Mouse (Mus musculus) kidney, postnatal 14 days (tissue): ENCODE results near the gene Rbm33.

Source experiments
- DNase-seq: peaks from one replicate; pipeline ENCODE4 v3.0.0; 2022; ENCODE audit warnings: mixed read lengths

The Rbm33 gene

DNA sequence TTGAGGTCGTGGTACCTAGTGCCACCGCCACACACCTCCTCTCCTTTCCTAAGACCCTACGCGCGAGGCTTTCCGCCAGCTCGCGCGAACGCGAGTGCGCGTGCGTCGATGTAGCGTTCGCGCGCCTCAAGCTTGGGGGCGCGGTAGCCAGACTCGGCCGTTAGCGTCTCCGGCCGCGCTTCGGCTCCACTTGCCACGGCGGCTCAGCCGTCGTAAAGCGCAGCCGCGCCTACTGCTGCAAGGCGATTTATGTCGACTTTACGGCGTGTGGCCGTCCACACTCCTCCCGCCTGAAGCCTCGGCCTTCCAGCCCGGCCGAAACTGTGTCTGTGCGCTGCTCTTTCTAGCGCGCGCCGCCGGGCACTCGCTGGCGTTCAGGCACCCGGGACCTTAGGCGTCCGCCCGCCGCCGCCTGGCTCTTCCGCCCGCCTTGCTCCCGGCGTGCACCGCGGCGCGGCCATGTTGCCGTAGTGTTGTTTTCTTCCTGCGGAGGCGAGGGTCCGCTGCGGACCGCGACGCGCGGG lies at the start of gene Rbm33:
Gene Rbm33 (plus strand): TSS at position 400 of the 524 bp plus-strand sequence.
- DNase-seq: peak; percentile 92

DNA sequence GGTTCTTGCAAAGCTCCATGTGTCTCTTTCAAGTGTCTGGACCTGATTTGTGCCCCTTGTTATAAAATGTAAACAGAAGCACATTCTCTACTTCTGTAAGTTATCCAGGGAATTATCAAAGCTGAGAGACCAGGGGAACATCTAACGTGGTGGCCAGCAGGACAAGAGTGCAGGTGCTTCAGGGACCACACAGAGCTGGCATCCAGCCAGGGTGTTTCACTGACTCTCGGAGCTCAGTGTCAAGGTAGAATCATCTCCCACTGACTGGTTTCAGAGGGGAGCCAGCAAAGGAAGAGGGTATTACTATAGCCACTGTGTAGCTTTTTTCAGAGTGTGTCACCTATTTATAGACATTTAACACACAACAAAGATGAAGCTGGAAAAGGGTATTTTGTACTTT lies 49.3 kb upstream of the Rbm33 start:
- DNase-seq: no peak

DNA sequence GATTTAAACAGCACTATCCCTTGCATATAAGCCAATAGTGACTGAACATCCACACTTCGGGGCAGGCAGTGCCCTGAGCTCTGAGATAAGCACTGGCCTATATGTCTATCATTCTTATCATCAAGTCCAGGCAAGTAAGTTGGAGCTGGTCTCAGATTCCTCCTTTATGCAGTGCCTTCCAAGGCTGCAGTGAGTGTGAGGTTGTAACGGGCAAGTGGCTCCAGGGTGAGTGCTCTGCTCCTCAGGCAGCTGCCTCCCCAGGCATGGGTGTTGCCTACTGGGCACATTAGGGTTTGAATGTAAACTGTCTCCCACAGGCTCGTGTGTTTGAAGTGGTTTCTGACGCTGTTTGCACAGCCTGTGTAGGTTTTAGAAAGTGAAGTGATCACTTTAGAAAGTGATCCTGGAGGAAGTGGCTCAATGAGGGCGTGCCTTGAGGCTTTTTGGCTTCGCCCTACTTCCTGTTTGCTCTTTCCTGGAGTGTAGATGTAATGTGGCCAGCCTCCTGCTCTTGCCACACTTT lies 47.4 kb upstream of the Rbm33 start:
- no peak for DNase-seq

DNA sequence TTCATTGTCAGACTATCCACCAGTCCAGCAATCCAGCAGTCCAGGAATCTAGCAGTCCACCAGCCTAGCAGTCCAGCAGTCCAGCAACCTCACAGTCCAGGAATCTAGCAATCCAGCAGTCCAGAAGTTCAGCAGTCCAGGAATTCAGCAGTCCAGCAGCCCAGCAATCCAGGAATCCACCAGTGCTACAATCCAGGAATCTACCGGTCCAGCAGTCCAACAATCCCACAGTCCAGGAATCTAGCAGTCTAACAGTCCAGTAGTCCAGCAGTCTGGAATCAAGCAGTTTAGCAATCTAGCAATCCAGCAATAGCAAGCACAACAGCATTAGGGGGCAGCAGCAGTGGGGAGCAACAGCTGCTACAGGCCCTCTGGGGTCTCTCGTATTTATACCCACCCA lies 44.1 kb upstream of the Rbm33 start:
- peak; percentile 7 for DNase-seq

DNA sequence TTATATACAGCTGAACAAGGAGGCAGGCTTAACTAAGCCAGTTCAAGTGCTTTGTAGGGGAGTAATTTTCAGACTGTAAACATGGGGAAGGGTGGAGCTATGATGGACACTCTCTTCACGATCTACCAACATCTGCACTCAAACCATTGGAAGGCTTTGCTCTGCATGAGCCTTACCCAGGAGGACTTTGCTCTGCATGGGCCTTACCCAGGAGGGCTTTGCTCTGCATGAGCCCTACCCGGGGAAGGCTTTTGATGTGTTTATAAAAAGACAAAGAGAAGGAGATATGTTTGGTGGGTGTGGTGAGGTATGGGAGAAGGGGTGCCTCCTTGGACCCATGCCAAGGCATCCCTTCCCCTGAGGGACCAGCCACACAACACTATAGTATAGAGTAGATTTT lies 39.6 kb upstream of the Rbm33 start:
- no peak for DNase-seq

DNA sequence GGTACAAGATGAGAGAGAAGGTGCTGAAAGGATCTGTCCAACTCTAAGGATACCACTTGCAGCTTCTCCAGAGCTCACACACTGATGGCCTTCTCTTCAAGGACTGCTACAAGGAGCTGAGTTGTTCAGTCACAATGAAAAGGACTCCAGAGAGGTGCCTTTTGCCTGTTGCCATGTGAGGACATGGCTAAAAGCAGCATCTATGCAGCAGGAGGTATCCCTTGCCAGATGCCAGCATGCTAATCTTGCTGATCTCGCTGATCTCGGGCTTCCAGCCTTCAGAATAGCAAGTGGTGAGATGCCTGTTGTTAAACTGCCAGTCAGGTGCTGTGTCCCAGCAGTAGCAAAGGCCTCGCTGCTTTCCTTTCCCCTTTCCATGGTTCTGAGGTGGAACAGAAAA lies 27.8 kb upstream of the Rbm33 start:
- no peak for DNase-seq

DNA sequence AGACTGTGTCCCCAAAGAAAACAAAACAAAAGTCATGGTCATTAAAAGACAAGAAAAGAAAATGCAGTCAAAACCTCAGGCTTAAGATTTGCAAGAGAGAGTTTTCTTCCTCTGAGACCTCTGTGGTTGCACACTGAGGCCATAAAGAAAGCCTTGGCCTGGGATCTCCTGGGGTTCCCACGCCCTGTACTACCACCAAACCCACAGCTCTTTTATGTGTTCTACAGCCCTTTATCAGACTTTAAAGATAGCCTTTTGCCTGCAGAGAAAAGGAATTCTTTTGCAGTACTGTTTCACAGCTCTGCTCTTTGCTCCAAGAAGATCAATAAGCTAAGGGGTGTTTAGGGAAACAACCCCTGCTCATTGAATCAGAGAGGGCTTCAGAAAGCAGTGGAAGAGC lies 26.3 kb upstream of the Rbm33 start:
- DNase-seq: no peak

DNA sequence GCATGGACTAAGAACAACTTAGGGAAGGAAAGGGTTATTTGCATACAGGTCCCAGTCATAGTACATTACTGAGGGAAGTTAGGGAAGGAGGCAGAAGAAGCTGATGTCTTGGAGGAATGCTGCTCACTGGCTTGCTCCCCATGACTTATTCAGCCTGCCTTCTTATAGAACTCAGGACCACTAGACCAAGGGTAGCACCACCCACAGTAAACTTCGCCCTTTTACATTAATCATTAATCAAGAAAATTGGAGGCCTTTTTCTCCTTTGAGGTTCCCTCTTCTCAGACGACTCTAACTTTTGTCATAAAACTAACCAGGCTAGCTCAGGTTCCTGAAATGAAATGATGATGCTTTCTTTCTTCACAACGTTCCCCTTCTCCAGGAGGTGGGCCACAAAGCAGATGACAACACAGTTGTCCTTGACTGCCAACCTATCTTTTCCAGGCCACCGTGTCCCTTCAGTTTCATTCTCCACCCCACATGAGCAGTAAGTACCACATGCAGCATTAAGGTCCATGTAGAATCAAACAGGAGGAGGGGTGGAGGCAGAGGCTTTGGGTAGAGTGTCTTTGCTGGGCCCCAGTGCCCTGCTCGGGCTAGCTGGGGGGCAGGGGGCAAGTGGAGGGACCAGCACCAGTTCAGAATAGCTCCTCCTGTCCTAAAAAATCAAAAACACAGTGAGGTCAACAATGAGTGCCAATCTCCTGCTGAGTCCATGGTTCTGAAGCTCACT lies 25.6 kb upstream of the Rbm33 start:
- no peak for DNase-seq

DNA sequence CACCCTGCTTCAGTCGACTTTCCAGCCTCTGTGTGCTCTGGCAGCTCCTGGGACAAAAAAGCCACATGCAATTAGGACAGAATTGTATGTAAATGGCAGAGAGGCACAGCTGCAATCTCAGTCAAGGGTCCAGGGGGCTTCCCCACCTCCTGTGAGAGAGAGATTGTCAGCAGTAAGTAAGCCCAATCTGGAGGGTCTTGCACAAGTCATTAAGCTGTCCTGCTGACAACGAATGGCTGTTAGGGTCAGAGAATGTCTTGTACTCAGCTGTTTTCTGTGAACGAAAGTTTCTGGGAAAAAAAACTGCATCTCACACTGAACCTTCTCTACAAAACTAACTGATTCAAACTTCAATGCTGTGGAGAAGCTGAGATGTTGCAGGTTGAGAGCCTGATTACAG lies 24.6 kb upstream of the Rbm33 start:
- DNase-seq: peak; percentile 60

DNA sequence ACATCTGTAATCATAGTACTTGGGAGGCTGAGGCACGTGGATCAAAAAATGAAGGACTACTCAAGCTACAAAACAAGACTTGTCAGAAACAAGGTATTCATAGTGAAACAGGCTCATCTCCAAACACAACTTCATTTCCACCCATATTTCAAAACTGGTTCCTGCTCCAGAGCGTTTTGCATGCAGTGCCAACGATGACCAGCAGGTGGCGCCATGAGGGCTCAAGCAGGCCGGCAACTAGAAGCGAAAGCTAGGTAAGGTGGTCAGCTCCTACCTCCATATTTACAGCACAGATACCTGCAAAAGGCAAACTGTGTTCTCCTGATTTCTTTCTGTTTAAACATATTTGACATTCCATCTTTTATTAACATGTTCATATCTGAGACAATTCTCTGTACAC lies 22.9 kb upstream of the Rbm33 start:
- DNase-seq: peak; percentile 86

DNA sequence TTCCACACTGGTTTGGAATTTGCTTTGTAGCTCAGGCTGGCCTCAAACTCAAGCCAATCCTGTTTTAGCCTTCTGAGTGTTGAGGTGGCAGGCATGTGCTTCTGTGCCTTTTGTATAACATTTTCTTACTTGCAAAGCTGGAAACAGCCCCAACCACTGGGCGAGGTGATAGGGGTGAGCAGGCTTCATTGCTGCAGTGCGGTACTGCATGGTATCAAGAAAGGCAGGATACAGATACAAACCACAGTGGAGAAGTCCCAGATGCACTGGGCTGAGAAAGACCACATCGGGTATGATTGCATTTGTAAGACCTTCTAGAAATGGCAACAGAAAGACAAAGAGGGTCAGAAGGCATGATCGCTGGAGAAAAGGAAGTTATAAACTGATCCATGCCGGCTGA lies 18.8 kb upstream of the Rbm33 start:
- DNase-seq: no peak

DNA sequence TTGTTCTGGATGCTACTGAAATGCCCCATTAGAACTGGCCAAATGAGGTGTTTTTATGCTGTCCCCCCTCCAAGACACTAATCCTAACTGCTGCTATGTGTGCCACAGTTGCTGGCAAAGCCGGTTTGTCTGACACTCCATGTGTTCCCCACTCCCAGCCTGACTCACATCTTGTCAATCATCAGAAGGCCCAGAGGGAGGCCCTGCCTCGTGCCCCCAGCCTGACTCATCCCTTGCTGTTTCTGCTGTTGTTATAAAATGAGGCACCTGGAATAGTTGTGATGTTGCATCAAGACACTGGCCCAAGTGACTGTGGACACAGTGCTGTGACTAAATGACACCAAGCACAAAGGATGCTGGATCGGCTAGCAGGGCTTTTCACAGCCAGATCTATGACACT lies 18.2 kb upstream of the Rbm33 start:
- no peak for DNase-seq

DNA sequence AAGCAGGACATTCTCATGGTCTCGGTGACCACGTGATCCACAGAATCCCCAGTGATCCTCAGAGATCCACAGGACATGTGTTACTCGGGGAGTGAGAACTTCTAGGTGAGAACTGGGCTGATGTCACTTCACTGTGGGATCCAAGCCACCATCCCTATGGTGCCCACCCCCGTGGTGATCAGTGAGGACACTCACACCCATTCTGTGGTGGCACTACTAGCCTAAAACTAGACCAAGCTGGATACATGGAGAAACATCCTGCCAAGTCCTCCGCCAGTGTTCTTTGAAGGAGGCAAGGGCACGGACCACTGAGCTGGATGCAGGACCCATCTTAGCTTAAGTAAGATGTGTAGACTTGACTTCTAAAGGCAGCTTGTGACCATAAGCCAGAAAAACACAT lies 17.6 kb upstream of the Rbm33 start:
- no peak for DNase-seq

DNA sequence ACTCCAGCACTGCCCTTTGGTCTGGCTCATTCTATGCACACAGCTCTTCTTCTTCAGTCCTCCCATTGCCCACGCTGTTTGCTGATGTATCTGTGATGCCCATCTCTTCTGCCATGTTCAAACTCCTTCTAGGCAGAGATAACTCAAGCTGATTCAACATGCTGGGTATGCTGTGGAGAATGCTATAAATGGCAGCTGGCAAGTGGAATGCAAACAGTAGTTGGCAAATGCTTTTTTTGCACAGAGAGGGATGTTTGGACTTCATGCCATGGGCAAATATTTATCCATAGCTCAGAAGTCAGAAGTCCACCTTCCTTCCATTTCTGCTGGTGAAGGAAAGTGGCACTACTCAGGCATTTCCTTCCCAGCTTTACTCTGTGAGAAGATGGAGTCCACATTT lies 14.2 kb upstream of the Rbm33 start:
- DNase-seq: no peak

DNA sequence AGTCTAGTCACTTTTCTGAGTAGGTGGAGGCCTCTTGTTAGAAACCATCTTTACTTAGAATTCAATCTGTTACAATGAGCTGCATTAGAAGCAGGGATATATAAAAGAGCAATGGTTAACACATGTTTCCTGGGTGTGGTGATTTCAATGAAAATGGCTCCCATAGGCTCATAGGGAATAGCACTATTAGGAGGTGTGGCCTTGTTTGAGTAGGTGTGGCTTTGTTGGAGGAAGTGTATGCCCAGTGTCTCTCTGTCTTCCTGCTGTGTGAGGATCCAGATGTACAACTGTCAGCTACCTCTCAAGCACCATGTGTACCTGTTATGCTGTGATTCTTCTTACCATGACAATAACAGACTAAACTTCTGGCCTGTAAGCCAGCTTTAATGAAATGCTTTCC lies 12.4 kb upstream of the Rbm33 start:
- no peak for DNase-seq

DNA sequence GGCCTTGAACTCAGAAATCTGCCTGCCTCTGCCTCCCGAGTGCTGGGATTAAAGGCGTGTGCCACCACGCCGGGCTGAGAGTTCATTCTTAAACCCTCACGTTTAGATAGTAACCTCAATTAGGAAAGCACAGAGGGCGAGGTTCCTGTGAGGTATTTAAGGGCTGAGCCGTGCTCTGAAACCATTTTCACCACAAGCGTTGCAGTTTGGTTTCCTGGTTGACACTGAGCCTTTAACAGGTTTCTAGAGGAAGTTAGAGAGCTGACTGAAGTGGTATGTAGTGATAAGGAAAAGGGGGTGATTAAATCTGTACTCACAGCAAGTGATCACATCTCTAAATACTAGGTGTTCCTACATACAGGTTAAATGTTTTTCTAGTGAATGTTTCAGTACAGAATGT lies 1.4 kb upstream of the Rbm33 start:
- no peak for DNase-seq

DNA sequence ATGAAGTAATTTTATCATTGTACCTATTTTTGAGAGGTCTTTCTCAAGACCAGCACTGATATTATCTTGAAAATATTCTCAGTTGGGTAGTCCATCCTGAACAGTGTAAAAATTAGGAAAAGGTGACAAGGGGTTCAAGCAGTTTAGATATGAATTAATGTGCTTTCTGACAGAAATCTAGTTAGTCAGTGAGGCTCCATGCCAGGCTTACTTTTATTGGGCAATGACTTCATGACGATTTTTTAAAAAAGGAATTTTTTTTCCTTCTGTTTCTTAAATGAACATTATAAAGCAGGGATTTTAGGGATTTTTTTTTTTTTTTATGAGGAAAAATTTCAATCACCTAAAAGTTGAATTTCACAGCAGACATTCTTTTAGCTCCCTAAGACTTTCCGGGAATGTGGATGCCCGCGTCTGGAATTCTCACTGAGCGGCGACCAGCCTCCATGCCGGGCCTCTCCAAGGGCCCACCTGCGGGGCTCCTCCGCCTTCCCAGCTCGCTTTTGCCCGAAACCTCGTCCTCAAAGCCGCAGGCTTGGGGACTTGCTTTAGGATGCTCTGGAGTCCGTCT lies 685 bp upstream of the Rbm33 start:
- DNase-seq: no peak

DNA sequence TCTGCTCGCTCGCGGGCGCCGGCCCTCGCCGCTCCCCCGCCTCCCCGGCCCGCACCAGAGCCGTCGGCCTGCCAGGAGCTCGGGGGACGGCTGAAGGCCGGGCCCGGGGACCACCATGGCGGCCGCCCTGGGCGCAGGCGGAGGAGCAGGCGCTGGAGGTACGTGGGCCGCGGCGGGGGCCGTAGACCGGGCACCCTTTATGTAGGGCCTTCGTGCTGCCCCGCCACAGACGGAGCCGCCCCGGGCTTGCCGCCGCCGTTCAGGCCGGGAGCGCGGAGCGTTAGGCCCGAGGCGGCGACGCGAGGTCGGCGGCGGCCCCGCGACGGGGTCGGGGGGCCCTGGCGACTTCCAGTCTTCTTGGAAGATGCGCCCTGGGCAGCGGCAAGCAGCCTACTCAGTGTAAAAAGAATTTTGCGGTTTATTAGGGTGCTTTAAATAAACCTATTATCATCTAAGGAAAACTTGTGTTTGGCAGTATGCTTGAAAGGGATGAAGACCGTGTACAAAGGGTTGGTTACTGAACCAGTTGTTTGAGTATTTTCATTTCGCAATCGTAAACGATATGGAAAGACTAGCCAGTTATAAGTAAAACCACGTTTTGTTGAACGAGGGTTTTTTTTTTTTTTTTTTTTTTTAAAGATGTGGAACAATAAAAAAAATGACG lies 464 bp downstream of the Rbm33 start:
- no peak for DNase-seq

DNA sequence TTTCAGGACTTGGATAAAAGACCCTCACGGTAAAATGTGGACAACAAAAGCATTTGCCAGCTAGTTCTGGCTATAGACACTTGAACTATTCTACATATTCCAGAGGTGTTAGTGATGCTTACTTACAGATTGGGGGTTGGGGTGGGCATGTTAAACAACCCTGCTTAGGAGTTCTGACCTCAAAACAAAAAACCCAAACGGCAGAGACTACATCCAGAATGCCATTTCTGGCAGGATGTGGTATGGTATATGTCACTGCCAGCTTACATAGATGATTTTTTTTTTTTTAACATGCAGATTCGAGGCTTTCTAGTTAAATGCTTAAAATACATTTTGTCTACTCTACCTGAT lies 971 bp downstream of the Rbm33 start:
- DNase-seq: no peak

DNA sequence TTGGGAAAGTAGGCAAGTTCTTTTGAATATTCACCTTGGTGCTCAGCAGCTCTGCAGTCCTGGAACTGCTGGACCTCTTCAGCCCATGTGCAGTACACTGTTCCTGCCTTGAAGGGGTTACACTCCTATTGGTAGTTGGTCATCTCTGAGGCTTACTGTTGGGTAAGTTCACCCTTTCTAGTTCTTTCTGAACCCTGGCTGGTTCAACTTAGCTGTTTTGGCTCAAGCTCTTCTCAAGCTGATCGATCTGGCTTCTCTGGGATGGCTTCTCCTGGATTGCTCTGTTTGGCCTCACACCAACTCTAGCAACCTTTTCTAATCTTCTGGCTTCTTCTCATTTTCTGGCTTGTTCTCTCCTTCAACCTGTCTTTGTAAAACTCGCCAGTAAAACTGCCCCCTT lies 1.8 kb downstream of the Rbm33 start:
- DNase-seq: no peak

DNA sequence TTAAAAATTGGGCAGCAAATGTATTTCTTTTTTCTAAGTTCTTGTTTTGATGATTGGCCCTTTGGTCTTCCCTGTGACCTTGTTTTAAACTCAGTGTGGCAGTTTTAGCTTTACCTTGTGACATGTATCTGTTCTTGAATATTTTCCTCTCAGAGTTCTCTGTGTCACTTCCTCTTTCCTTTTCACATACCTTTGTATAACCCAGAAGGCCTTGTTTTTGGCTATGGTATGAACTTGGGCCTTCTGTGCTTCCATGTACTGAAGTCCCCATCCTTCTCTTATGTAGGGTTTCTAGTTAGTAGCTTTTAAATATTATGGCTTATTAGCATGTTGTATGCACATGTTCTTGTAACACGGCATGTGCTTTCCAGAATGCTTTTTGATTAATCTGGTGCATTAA lies 4.8 kb downstream of the Rbm33 start:
- DNase-seq: no peak

DNA sequence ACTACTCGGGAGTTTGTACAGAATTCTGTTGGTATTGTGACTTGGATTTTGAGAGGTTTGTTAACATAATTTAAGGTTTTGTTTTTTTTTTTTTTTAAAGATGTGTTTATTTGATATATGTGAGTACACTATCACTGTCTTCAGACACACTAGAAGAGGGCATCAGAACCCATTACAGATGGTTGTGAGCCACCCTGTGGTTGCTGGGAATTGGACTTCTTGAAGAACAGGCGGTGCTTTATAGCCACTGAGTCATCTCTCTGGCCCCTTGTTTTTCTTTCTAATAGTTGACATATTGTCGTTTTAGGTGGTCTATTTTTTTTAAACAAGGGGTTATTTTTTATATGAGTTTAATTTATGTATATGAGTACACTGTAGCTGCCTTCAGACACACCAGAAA lies 5.3 kb downstream of the Rbm33 start:
- no peak for DNase-seq

DNA sequence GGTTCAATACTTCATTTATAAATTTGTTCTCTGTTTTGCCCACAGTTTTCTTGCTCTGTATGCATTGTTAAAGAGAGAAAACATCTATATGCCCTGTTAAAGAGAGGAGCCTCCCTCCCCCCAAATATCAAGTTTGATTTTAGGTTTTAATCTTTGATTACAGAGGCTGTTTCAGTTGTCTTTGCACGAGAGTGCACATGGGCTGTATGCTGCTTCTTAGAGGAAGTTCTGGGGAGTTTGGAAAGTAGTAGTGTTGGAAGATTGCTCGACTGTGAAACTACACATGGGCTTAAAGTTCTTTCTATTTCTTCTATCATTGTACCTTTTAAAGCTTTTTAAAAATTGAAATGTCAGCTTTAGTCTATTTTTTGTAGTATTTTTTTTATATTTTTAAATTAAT lies 6.9 kb downstream of the Rbm33 start:
- DNase-seq: no peak

DNA sequence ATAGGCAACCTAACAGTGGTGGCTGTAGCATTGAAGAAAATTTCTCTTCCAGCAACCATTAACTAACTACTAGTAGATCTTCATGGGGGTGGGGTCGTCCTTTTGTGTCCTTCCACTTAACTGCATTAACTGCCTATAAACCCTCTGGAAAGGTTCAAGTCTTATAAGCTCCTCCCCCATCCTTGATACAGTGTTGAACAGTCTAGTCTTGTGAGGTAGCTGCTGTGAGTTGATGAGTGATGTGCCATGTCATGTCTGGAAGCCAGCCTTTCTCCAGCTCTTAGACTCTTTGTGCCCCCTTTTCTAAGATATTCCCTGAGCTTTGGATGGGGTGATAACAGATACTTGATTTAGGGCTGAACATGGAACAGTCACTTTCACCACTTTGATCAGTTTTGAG lies 7.5 kb downstream of the Rbm33 start:
- DNase-seq: no peak
